Mouse (Mus musculus) liver, embryonic 14.5 days (tissue): Measurements from ENCODE around the gene Fkbp15. TPM values are rescaled to one million over a fixed set of nuclear protein-coding genes. Genes with fewer than 3 reads are reported as not detected.

ENCODE experiments used
- ATAC-seq: fragments of 200-750 bp; cut with Nextera tagmentation; 2 replicates; pipeline ENCODE4 v1.8.0; 2017; ENCODE audit warnings: moderate number of reproducible peaks, mild to moderate bottlenecking, moderate library complexity; ENCODE audit not compliant: insufficient read depth
- DNase-seq, 3 experiments: peaks; one replicate each; pipeline ENCODE4 v3.0.0-alpha.2; 2012 to 2013; ENCODE audit warnings: low read depth in 3 of 3, low spot score in 3 of 3
- H3K27ac ChIP-seq: fragments of 300-500 bp; sonication (generic); 2 replicates; pipeline ENCODE4 v1.5.1; 2014; ENCODE audit warnings: moderate library complexity, mild to moderate bottlenecking, control low read depth, inconsistent platforms
- H3K27me3 ChIP-seq: fragments of 300-500 bp; sonication (generic); 2 replicates; pipeline ENCODE4 v1.6.1; 2014; ENCODE audit warnings: mild to moderate bottlenecking, low read length, moderate library complexity; ENCODE audit not compliant: control insufficient read depth, insufficient read depth
- H3K36me3 ChIP-seq: fragments of 300-500 bp; sonication (generic); replicated peaks from 2 replicates; pipeline ENCODE4 v1.6.1; 2014; ENCODE audit warnings: low read depth; ENCODE audit not compliant: control insufficient read depth, insufficient read depth
- H3K4me1 ChIP-seq, 2 experiments: fragments of 200-500 bp in 1 of 2; fragments of 300-500 bp in 1 of 2; sonication (generic) in 1 of 2; replicated peaks; 2 replicates each; pipeline ENCODE4 v1.6.1; 2012 to 2014; ENCODE audit warnings: antibody characterized with exemption in 1 of 2, inconsistent platforms in 1 of 2, low read length in 1 of 2; ENCODE audit not compliant: control insufficient read depth in 2 of 2, insufficient read depth in 2 of 2
- H3K4me2 ChIP-seq: fragments of 300-500 bp; sonication (generic); 2 replicates; pipeline ENCODE4 v1.6.1; 2014; ENCODE audit warnings: low read depth, mild to moderate bottlenecking, control low read depth, moderate library complexity
- H3K4me3 ChIP-seq, 2 experiments: fragments of 200-500 bp in 1 of 2; fragments of 300-500 bp in 1 of 2; sonication (generic) in 1 of 2; 2 replicates each; pipeline ENCODE4 v1.5.1; 2012 to 2014; ENCODE audit warnings: low read depth in 2 of 2, low read length in 2 of 2, mild to moderate bottlenecking in 2 of 2, control low read depth in 1 of 2, inconsistent platforms in 1 of 2, moderate library complexity in 1 of 2; ENCODE audit not compliant: insufficient read depth in 1 of 2
- H3K9ac ChIP-seq: fragments of 300-500 bp; sonication (generic); replicated peaks from 2 replicates; pipeline ENCODE4 v1.6.1; 2014; ENCODE audit warnings: mild to moderate bottlenecking, control low read depth, moderate library complexity
- H3K9me3 ChIP-seq: fragments of 300-500 bp; sonication (generic); 2 replicates; pipeline ENCODE4 v1.6.1; 2016; ENCODE audit warnings: low read length, mixed read lengths; ENCODE audit not compliant: control insufficient read depth
- CTCF ChIP-seq: IDR thresholded peaks from 2 replicates; pipeline ENCODE4 v1.5.1; 2016; ENCODE audit warnings: antibody characterized with exemption, low read depth, control low read depth
- EP300 ChIP-seq: IDR thresholded peaks from 2 replicates; pipeline ENCODE4 v1.6.1; 2016; ENCODE audit warnings: antibody characterized with exemption, low read depth
- WGBS: fragments of 180-500 bp; shearing (Covaris S2); extraction: QIAGEN DNeasy Blood & Tissue Kit; methylation state at CpG from one replicate; pipeline ENCODE4 v1.1.7; 2014; ENCODE audit not compliant: insufficient replicate concordance; 5-methylcytosine and 5-hydroxymethylcytosine counted together
- polyA plus RNA-seq, 2 experiments: library from polyadenylated mRNA; depleted of rRNA in 1 of 2; stranded (reverse) in 1 of 2; unstranded in 1 of 2; fragments of >200 nt; fragmentation: Nextera tagmentation in 1 of 2; extraction: Ambion mirVana in 1 of 2; gene quantifications; 2 replicates each; pipeline versions ENCODE4 v1.2.1 to v1.2.3; 2012 to 2014

The Fkbp15 gene
- polyA plus RNA-seq, 2 experiments = 9.6 to 9.7 TPM

- TF ChIP-seq CTCF (no peak), EP300 (no peak)
- Histone ChIP-seq H3K27me3 (no peaks in the 10 kb centered on the region), H3K4me3 (no peak overlapping the region), H3K27ac (no peak overlapping the region), H3K9me3 (no peaks in the 10 kb centered on the region), H3K4me2 (no peak overlapping the region), H3K36me3 (peaks cover 16% of the 10 kb centered on the region), H3K4me1 (peaks cover 0 to 5% of the 10 kb centered on the region in 2 experiments; a peak in 1 of 4 replicates), H3K9ac (no peak overlapping the region)
- 74% methylated on average over 4 of the region's 4 CpGs for WGBS
- ATAC-seq (no peak), DNase-seq (no peak)
Measured at GRCm38 (mm10) chr4:62345827-62346226, 14.5 kb downstream of the Fkbp15 start.

DNA sequence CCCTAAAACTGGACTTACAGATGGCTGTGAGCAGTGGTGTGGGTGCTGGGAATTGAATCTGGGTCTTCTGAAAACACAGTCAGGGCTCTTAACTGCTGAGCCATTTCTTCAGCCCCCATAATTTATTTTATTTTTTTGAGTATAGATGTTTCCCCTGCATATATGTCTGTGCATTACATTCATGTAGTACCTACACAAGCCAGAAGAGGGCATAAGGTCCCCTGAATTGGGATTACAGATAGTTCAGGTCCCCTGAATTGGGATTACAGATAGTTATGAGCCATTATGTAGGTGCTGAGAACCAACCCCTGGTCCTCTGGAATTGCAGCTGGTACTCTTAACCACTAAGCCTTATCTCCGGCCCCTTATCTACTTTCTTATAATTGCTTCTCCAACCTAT is 16.3 kb downstream of the Fkbp15 start:
- H3K4me2 ChIP-seq = no peak overlapping the region
- 59% methylated on average over 1 of the region's 1 CpGs for WGBS
- no peak overlapping the region for H3K4me3 ChIP-seq
- peaks cover 15% of the 10 kb centered on the region for H3K36me3 ChIP-seq
- H3K9ac ChIP-seq = no peak overlapping the region
- H3K9me3 ChIP-seq = no peaks in the 10 kb centered on the region
- TF ChIP-seq CTCF (peak; percentile 49), EP300 (no peak)
- peaks cover 0 to 3% of the 10 kb centered on the region in 2 experiments; a peak in 1 of 4 replicates for H3K4me1 ChIP-seq
- no peaks in the 10 kb centered on the region for H3K27me3 ChIP-seq
- DNase-seq (no peak), ATAC-seq (no peak)
- no peak overlapping the region for H3K27ac ChIP-seq

DNA sequence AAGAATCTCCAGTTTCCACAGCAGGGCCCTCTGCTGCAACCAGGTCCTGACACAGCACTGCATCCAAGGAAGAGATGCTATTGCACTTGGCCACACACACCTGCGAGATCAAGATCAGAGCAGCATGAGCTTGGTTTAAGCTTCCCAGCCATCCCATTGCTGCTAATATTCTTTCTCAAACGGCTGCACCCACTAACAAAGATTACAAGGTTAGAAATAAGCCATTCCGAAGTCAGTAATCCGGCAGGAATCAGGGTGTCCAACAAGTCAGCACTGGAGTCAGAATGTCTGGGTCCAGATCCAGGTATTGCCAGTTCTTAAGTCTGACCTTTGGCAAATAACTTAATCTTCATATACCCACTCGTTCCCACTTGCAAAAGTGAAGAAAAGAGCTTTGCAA is 21.8 kb downstream of the Fkbp15 start:
- DNase-seq (no peak), ATAC-seq (no peak)
- no peaks in the 10 kb centered on the region for H3K27me3 ChIP-seq
- no peak for TF ChIP-seq CTCF
- no peak for TF ChIP-seq EP300
- H3K9ac ChIP-seq = no peak overlapping the region
- H3K4me3 ChIP-seq = no peak overlapping the region
- 77% methylated on average over 5 of the region's 5 CpGs for WGBS
- H3K36me3 ChIP-seq = peaks cover 27% of the 10 kb centered on the region
- no peak overlapping the region for H3K4me2 ChIP-seq
- no peak overlapping the region for H3K27ac ChIP-seq
- no peaks in the 10 kb centered on the region for H3K9me3 ChIP-seq
- no peaks in the 10 kb centered on the region for H3K4me1 ChIP-seq

GRCm38 (mm10) chr4:62331977-62332376 is 28.4 kb downstream of the Fkbp15 start:
- Histone ChIP-seq H3K9ac (no peak overlapping the region), H3K36me3 (peaks cover 24% of the 10 kb centered on the region), H3K9me3 (no peaks in the 10 kb centered on the region), H3K4me1 (peaks cover 0 to 14% of the 10 kb centered on the region in 2 experiments; a peak in 3 of 4 replicates), H3K27ac (no peak overlapping the region), H3K27me3 (no peaks in the 10 kb centered on the region), H3K4me2 (no peak overlapping the region), H3K4me3 (no peak overlapping the region)
- TF ChIP-seq CTCF (peak; percentile 32), EP300 (no peak)
- DNase-seq = no peak
- 71% methylated on average over 5 of the region's 5 CpGs for WGBS
- no peak for ATAC-seq

DNA sequence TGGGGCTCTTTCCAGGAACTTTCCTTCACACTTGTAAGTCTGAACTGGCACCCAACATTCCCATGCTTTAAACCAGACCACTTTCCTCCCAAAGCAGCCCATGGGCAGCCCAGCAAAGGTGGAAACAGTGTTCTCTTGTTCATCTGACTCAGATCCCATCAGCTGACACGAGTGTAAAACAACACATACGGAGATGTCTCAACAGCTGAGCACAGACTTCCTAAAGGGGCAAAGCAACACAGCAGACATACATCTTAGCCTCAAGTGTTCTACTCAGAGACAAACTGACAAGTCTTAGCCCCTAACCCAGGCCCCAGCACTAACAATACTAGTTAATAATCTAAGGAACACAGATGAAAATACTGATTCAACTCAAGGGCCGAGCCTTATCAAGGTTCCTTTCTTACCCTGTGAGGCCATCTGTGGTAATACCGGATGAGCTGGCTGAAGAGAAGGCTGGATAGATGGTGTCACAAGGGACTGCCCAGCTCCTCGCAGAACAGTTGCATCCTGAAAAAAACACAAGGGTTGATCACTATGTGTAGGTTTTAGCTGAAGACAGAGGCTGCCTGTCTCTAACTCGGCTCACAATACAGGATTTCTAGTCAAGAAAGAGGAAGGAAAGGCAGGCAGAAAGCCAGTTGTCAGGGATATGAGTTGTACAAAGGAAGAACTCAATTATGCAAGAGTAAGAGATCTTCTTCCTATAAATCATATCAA is 31.2 kb downstream of the Fkbp15 start:
- H3K27me3 ChIP-seq = no peaks in the 10 kb centered on the region
- no peak for TF ChIP-seq CTCF
- TF ChIP-seq EP300 = no peak
- no peaks in the 10 kb centered on the region for H3K9me3 ChIP-seq
- DNase-seq (no peak), ATAC-seq (no peak)
- H3K4me1 ChIP-seq = peaks cover 0 to 14% of the 10 kb centered on the region in 2 experiments; a peak in 3 of 4 replicates
- no peak overlapping the region for H3K4me2 ChIP-seq
- WGBS = 18% methylated on average over 6 of the region's 6 CpGs
- no peak overlapping the region for H3K4me3 ChIP-seq
- H3K9ac ChIP-seq = no peak overlapping the region; the same call in 1 of the 2 replicates
- H3K27ac ChIP-seq = no peak overlapping the region
- H3K36me3 ChIP-seq = peaks cover 30% of the 10 kb centered on the region
